Mouse (Mus musculus): ENCODE data around the gene Foxm1. TPM values are rescaled to one million over a fixed set of nuclear protein-coding genes. Genes with fewer than 3 reads are reported as not detected.
A peak's percentile ranks its signal among the peaks of the same experiment; 100 is the strongest.

Gene Foxm1
- polyA plus RNA-seq, 1 experiment = 5.5 TPM

DNA sequence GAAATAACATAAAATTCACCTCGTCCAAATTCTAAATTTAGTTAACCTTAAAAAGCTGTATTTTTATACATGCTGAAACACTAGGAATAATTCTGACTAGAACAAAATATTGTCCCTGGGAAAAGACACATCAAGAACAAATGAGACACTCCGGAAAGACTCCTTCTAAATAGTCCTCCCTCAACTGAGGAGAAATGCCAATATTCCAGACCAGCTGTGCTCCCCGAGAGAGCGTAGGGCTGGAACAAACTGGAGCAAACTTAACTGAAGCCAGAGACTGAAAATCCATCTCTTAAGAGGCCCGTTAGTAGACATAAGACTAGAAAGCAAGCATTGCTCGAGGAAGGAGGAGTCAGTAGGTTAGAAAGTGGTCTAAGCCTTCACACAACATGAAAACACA lies 16.0 kb upstream of the Foxm1 start:
- no peak for DNase-seq
- 69% methylated on average over 6 of the region's 6 CpGs for WGBS

GRCm38 (mm10) chr6:128349711-128350110 lies 13.1 kb upstream of the Foxm1 start:
- 35% methylated on average over 7 of the region's 7 CpGs for WGBS
- Histone ChIP-seq H3K4me1 (ENCODE audit: control insufficient read depth, insufficient read depth, low read length) (peaks cover 2% of the 10 kb centered on the region; the same call in 1 of the 2 replicates), H3K4me3 (replicated peaks; ENCODE audit: extremely low read depth, low read depth, low read length) (no peak overlapping the region)
- TF ChIP-seq POLR2A (IDR thresholded peaks at IDR 0.05; ENCODE audit: borderline replicate concordance, extremely low read depth, low read depth, low read length) (no peak), CTCF (IDR thresholded peaks at IDR 0.05; ENCODE audit: insufficient read depth, low read length) (no peak)
- DNase-seq = no peak

More for the DNA sequence above, 16.0 kb upstream of the Foxm1 start:
- H3K4me1 ChIP-seq (ENCODE audit: control insufficient read depth, insufficient read depth, low read length) = peaks cover 2% of the 10 kb centered on the region; the same call in 1 of the 2 replicates
- no peak for TF ChIP-seq CTCF (IDR thresholded peaks at IDR 0.05; ENCODE audit: insufficient read depth, low read length)
- TF ChIP-seq POLR2A (IDR thresholded peaks at IDR 0.05; ENCODE audit: borderline replicate concordance, extremely low read depth, low read depth, low read length) = no peak
- no peak overlapping the region for H3K4me3 ChIP-seq (replicated peaks; ENCODE audit: extremely low read depth, low read depth, low read length)

GRCm38 (mm10) chr6:128354140-128354539 lies 8.6 kb upstream of the Foxm1 start:
- Histone ChIP-seq H3K4me3 (replicated peaks; ENCODE audit: extremely low read depth, low read depth, low read length) (no peak overlapping the region), H3K4me1 (ENCODE audit: control insufficient read depth, insufficient read depth, low read length) (peaks cover 2% of the 10 kb centered on the region; the same call in 1 of the 2 replicates)
- WGBS = 61% methylated on average over 3 of the region's 3 CpGs
- no peak for TF ChIP-seq POLR2A (IDR thresholded peaks at IDR 0.05; ENCODE audit: borderline replicate concordance, extremely low read depth, low read depth, low read length)
- TF ChIP-seq CTCF (IDR thresholded peaks at IDR 0.05; ENCODE audit: insufficient read depth, low read length) = no peak
- no peak for DNase-seq

- H3K4me1 ChIP-seq (ENCODE audit: control insufficient read depth, insufficient read depth, low read length) = no peaks in the 10 kb centered on the region; the same call in 1 of the 2 replicates
- WGBS = under 1% methylated on average over 28 of the region's 28 CpGs
- H3K4me3 ChIP-seq (replicated peaks; ENCODE audit: extremely low read depth, low read depth, low read length) = peak overlapping the region; percentile 90
- no peak for DNase-seq
- no peak for TF ChIP-seq POLR2A (IDR thresholded peaks at IDR 0.05; ENCODE audit: borderline replicate concordance, extremely low read depth, low read depth, low read length)
- TF ChIP-seq CTCF (IDR thresholded peaks at IDR 0.05; ENCODE audit: insufficient read depth, low read length) = no peak
Observed at GRCm38 (mm10) chr6:128355201-128355681, 7.5 kb upstream of the Foxm1 start.

GRCm38 (mm10) chr6:128355726-128356416 lies 6.9 kb upstream of the Foxm1 start, which contains the start of gene Tulp3:
Tulp3 (minus strand) TSS chr6:128355851.
- DNase-seq = peak; percentile 94
- Histone ChIP-seq H3K4me1 (ENCODE audit: control insufficient read depth, insufficient read depth, low read length) (no peaks in the 10 kb centered on the region; the same call in 1 of the 2 replicates), H3K4me3 (replicated peaks; ENCODE audit: extremely low read depth, low read depth, low read length) (peak within 1 kb of the TSS; percentile 90)
- TF ChIP-seq CTCF (IDR thresholded peaks at IDR 0.05; ENCODE audit: insufficient read depth, low read length) = no peak
- TF ChIP-seq POLR2A (IDR thresholded peaks at IDR 0.05; ENCODE audit: borderline replicate concordance, extremely low read depth, low read depth, low read length) = peak; percentile 55; the same call in 1 of the 2 replicates
- WGBS = under 1% methylated on average over 42 of the region's 42 CpGs

GRCm38 (mm10) chr6:128358999-128359398 lies 3.8 kb upstream of the Foxm1 start:
- Histone ChIP-seq H3K4me3 (replicated peaks; ENCODE audit: extremely low read depth, low read depth, low read length) (no peak overlapping the region), H3K4me1 (ENCODE audit: control insufficient read depth, insufficient read depth, low read length) (peaks cover 3% of the 10 kb centered on the region; the same call in 1 of the 2 replicates)
- 20% methylated on average over 2 of the region's 2 CpGs for WGBS
- TF ChIP-seq POLR2A (IDR thresholded peaks at IDR 0.05; ENCODE audit: borderline replicate concordance, extremely low read depth, low read depth, low read length) = no peak
- TF ChIP-seq CTCF (IDR thresholded peaks at IDR 0.05; ENCODE audit: insufficient read depth, low read length) = peak; percentile 85
- DNase-seq = peak; percentile 73

GRCm38 (mm10) chr6:128361901-128362300 lies 866 bp upstream of the Foxm1 start:
- H3K4me3 ChIP-seq (replicated peaks; ENCODE audit: extremely low read depth, low read depth, low read length) = peak overlapping the region; percentile 67
- TF ChIP-seq POLR2A (IDR thresholded peaks at IDR 0.05; ENCODE audit: borderline replicate concordance, extremely low read depth, low read depth, low read length) (no peak), CTCF (IDR thresholded peaks at IDR 0.05; ENCODE audit: insufficient read depth, low read length) (no peak)
- H3K4me1 ChIP-seq (ENCODE audit: control insufficient read depth, insufficient read depth, low read length) = peaks cover 3% of the 10 kb centered on the region; the same call in 1 of the 2 replicates
- 15% methylated on average over 9 of the region's 9 CpGs for WGBS
- no peak for DNase-seq

GRCm38 (mm10) chr6:128363007-128363825 lies 449 bp downstream of the Foxm1 start:
- no peak for TF ChIP-seq CTCF (IDR thresholded peaks at IDR 0.05; ENCODE audit: insufficient read depth, low read length)
- no peak for TF ChIP-seq POLR2A (IDR thresholded peaks at IDR 0.05; ENCODE audit: borderline replicate concordance, extremely low read depth, low read depth, low read length)
- Histone ChIP-seq H3K4me1 (ENCODE audit: control insufficient read depth, insufficient read depth, low read length) (peaks cover 3% of the 10 kb centered on the region; the same call in 1 of the 2 replicates), H3K4me3 (replicated peaks; ENCODE audit: extremely low read depth, low read depth, low read length) (peak overlapping the region; percentile 33)
- no peak for DNase-seq
- WGBS = 4% methylated on average over 46 of the region's 46 CpGs

DNA sequence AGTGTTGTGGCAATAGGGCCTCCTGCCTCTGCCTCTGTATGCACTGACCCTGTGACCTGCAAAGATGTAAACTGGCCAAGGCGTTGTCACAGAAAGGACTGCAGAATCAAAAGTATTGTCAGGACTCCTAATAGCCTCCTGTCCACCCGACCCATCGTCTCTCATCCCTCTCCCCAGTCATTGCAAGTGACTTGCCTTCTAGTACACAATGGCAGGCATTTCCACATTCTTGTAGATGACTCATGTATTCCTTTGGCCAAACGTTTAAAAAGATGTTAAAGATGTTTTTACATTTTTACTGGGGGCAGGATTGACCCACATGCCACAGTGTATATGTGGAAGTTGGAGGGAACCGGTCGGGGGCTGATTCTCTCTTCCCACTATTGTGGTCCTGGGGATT lies 2.0 kb downstream of the Foxm1 start:
- 56% methylated on average over 6 of the region's 6 CpGs for WGBS
- H3K4me1 ChIP-seq (ENCODE audit: control insufficient read depth, insufficient read depth, low read length) = peaks cover 3% of the 10 kb centered on the region; the same call in 1 of the 2 replicates
- no peak for TF ChIP-seq CTCF (IDR thresholded peaks at IDR 0.05; ENCODE audit: insufficient read depth, low read length)
- DNase-seq = no peak
- no peak overlapping the region for H3K4me3 ChIP-seq (replicated peaks; ENCODE audit: extremely low read depth, low read depth, low read length)
